Mouse (Mus musculus) ES-Bruce4 (cell line): ENCODE measurements around the gene Setd4.

Source experiments
- CTCF ChIP-seq: IDR thresholded peaks from one replicate; pipeline ENCODE4 v1.8.1; 2011; ENCODE audit warnings: low read depth, low read length
- EP300 ChIP-seq: IDR thresholded peaks from 2 replicates; pipeline ENCODE4 v1.6.1; 2011; ENCODE audit warnings: low read depth, low read length; ENCODE audit not compliant: insufficient read depth
- POLR2A ChIP-seq: IDR thresholded peaks from one replicate; pipeline ENCODE4 v1.8.1; 2011; ENCODE audit warnings: low read length; ENCODE audit not compliant: insufficient read depth

GRCm38 (mm10) chr16:93648441-93649183, 44.7 kb upstream of the Setd4 start:
- TF ChIP-seq EP300 (no peak), CTCF (no peak), POLR2A (no peak)
